8 mouse cellular contexts compared by ENCODE assay signal in genomic region chr4:142238041-142238440, GRCm38 (mm10). TPM values are rescaled to one million over a fixed set of nuclear protein-coding genes. Genes with fewer than 3 reads are reported as not detected.
DNase-seq lines count a peak whose midpoint lies in the region; ATAC-seq and TF ChIP-seq lines count a peak whose summit lies in the region.

No protein-coding gene starts in this region.

- DNase-seq in adrenal gland, adult (ENCODE audit: inconsistent age in 2 of 2, low spot score in 1 of 2) = peak; percentile 56 to 84
- DNase-seq in adrenal gland, adult 8-10 months = no peak
- DNase-seq in heart, postnatal 25 days (ENCODE audit: low spot score) = peak; percentile 12
- no peak for DNase-seq in limb, embryonic 11.5 days (ENCODE audit: low spot score)
- DNase-seq in midbrain, postnatal 0 days (ENCODE audit: low spot score) = no peak
- DNase-seq in left cerebral cortex, adult 8-10 months (ENCODE audit: low spot score in 2 of 2) = no peak
- no peak for DNase-seq in layer of hippocampus, adult 18-20 months (ENCODE audit: low spot score in 2 of 2)

- WGBS in embryonic facial prominence, embryonic 12.5 days = 14% methylated on average over 14 of the region's 14 CpGs
- WGBS in limb, embryonic 11.5 days = 26% methylated on average over 14 of the region's 14 CpGs
- 33% methylated on average over 14 of the region's 14 CpGs for WGBS in midbrain, postnatal 0 days

- no peak overlapping the region for H3K27ac ChIP-seq in embryonic facial prominence, embryonic 12.5 days
- H3K27ac ChIP-seq in limb, embryonic 11.5 days (replicated peaks; ENCODE audit: low read depth, low read length) = no peak overlapping the region
- no peak overlapping the region for H3K27ac ChIP-seq in midbrain, postnatal 0 days (ENCODE audit: low read depth, low read length)

- intact Hi-C loops in heart, postnatal 25 days (cut with DNase I) = loop anchor here (2.0 kb wide), 1 partner anchor 85 kb away; no protein-coding TSS in a partner anchor

- no peaks in the 10 kb centered on the region for H3K27me3 ChIP-seq in embryonic facial prominence, embryonic 12.5 days
- H3K27me3 ChIP-seq in limb, embryonic 11.5 days (ENCODE audit: control insufficient read depth, insufficient read depth, low read length) = no peaks in the 10 kb centered on the region
- H3K27me3 ChIP-seq in midbrain, postnatal 0 days (ENCODE audit: insufficient read depth, low read length) = no peaks in the 10 kb centered on the region

- peak overlapping the region; percentile 78 for H3K9ac ChIP-seq in embryonic facial prominence, embryonic 12.5 days
- no peak overlapping the region; the same call in 1 of the 2 replicates for H3K9ac ChIP-seq in limb, embryonic 11.5 days (ENCODE audit: low read length)
- peak overlapping the region; percentile 61; the same call in 1 of the 2 replicates for H3K9ac ChIP-seq in midbrain, postnatal 0 days (replicated peaks; ENCODE audit: low read length, poor library complexity, severe bottlenecking)

- H3K9me3 ChIP-seq in embryonic facial prominence, embryonic 12.5 days = no peaks in the 10 kb centered on the region
- no peaks in the 10 kb centered on the region for H3K9me3 ChIP-seq in limb, embryonic 11.5 days (ENCODE audit: control insufficient read depth, low read length)
- H3K9me3 ChIP-seq in midbrain, postnatal 0 days (ENCODE audit: low read length) = no peaks in the 10 kb centered on the region

- peaks cover 30% of the 10 kb centered on the region for H3K4me1 ChIP-seq in embryonic facial prominence, embryonic 12.5 days
- H3K4me1 ChIP-seq in limb, embryonic 11.5 days (ENCODE audit: control insufficient read depth, insufficient read depth, low read length) = peaks cover 28% of the 10 kb centered on the region
- H3K4me1 ChIP-seq in midbrain, postnatal 0 days (ENCODE audit: insufficient read depth, low read length) = peaks cover 10% of the 10 kb centered on the region; the same call in 1 of the 2 replicates

- no peak for ATAC-seq in embryonic facial prominence, embryonic 12.5 days (ENCODE audit: insufficient number of reproducible peaks, insufficient read depth, low FRiP score, low TSS enrichment)
- no peak for ATAC-seq in limb, embryonic 11.5 days (ENCODE audit: insufficient number of reproducible peaks, low FRiP score, low TSS enrichment, low read depth)
- no peak for ATAC-seq in midbrain, postnatal 0 days (ENCODE audit: low FRiP score)

- H3K36me3 ChIP-seq in embryonic facial prominence, embryonic 12.5 days = no peaks in the 10 kb centered on the region
- H3K36me3 ChIP-seq in limb, embryonic 11.5 days (ENCODE audit: control insufficient read depth, insufficient read depth, low read length) = no peaks in the 10 kb centered on the region
- no peaks in the 10 kb centered on the region for H3K36me3 ChIP-seq in midbrain, postnatal 0 days (ENCODE audit: insufficient read depth, low read length)

- TF ChIP-seq CTCF in midbrain, postnatal 0 days (IDR thresholded peaks at IDR 0.05) = no peak

- peak overlapping the region; percentile 65 for H3K4me3 ChIP-seq in embryonic facial prominence, embryonic 12.5 days
- H3K4me3 ChIP-seq in limb, embryonic 11.5 days (ENCODE audit: low read depth, low read length) = peak overlapping the region; percentile 69
- H3K4me3 ChIP-seq in midbrain, postnatal 0 days (ENCODE audit: low read depth, low read length) = peak overlapping the region; percentile 63

- peak overlapping the region; percentile 96 for H3K4me2 ChIP-seq in embryonic facial prominence, embryonic 12.5 days (replicated peaks)
- H3K4me2 ChIP-seq in limb, embryonic 11.5 days (ENCODE audit: low read depth, severe bottlenecking) = peak overlapping the region; percentile 98
- peak overlapping the region; percentile 98 for H3K4me2 ChIP-seq in midbrain, postnatal 0 days (ENCODE audit: low read depth, low read length, poor library complexity, severe bottlenecking)

RNA-seq across cellular contexts. Expression of gene Kazn, which starts 1.2 kb away (rescaled TPM):
- total RNA-seq in adrenal gland, adult 8-10 months (2022) = 10 to 100 TPM; 27.4 to 46.1 (median 31.9) TPM
- polyA plus RNA-seq in embryonic facial prominence, embryonic 12.5 days (2016; fragmentation: Nextera tagmentation; extraction: Ambion mirVana) = 23.1 and 24.2 TPM in 2 replicates
- total RNA-seq in heart, postnatal 25 days (2021) = 1 to 10 TPM; 3.4 to 4.3 TPM
- polyA plus RNA-seq in limb, embryonic 11.5 days (2014; fragmentation: Nextera tagmentation; extraction: Ambion mirVana) = 8.6 and 9.0 TPM in 2 replicates
- 70.2 and 87.2 TPM in 2 replicates for total RNA-seq in midbrain, postnatal 0 days (2014; rRNA removed)
- 23.6 and 25.6 TPM in 2 replicates for polyA plus RNA-seq in midbrain, postnatal 0 days (2015; fragmentation: Nextera tagmentation; extraction: Ambion mirVana)
- total RNA-seq in left cerebral cortex, adult 8-10 months (2022) = 100 to 1,000 TPM in 2 of 4 experiments, 10 to 100 TPM in 2; 91.5 to 107 (median 100) TPM
- 10 to 100 TPM; 45.9 to 48.5 TPM for total RNA-seq in layer of hippocampus, adult 18-20 months (2021)

Comparison
In these comparisons a context has a peak if more than half of its experiments do, and no peak if none do; other contexts are left out.
1. DNase-seq: peak in adrenal gland, adult (2 of 2) and heart, postnatal 25 days (single experiment); none in adrenal gland, adult 8-10 months (single experiment), limb, embryonic 11.5 days (single experiment), midbrain, postnatal 0 days (single experiment), left cerebral cortex, adult 8-10 months (0 of 2) and layer of hippocampus, adult 18-20 months (0 of 2).
2. RNA of gene Kazn, which starts 1.2 kb away (total RNA-seq): 91.5 to 107 TPM in left cerebral cortex, adult 8-10 months, 70.2 to 87.2 TPM in midbrain, postnatal 0 days, 45.9 to 48.5 TPM in layer of hippocampus, adult 18-20 months and 27.4 to 46.1 TPM in adrenal gland, adult 8-10 months; 3.4 to 4.3 TPM in heart, postnatal 25 days; every median in the first group is over 4 times any median in the second.
3. Peak in every context shown above with its lines, with median percentiles within 50 percentile points of each other: H3K4me2 ChIP-seq and H3K4me3 ChIP-seq.